Mouse (Mus musculus) right cerebral cortex, postnatal 4 days (tissue): ENCODE measurements around the gene Ncam1.

Experiments used
- DNase-seq: peaks from one replicate; pipeline ENCODE4 v3.0.0-alpha.2; 2022

Gene Ncam1

DNA sequence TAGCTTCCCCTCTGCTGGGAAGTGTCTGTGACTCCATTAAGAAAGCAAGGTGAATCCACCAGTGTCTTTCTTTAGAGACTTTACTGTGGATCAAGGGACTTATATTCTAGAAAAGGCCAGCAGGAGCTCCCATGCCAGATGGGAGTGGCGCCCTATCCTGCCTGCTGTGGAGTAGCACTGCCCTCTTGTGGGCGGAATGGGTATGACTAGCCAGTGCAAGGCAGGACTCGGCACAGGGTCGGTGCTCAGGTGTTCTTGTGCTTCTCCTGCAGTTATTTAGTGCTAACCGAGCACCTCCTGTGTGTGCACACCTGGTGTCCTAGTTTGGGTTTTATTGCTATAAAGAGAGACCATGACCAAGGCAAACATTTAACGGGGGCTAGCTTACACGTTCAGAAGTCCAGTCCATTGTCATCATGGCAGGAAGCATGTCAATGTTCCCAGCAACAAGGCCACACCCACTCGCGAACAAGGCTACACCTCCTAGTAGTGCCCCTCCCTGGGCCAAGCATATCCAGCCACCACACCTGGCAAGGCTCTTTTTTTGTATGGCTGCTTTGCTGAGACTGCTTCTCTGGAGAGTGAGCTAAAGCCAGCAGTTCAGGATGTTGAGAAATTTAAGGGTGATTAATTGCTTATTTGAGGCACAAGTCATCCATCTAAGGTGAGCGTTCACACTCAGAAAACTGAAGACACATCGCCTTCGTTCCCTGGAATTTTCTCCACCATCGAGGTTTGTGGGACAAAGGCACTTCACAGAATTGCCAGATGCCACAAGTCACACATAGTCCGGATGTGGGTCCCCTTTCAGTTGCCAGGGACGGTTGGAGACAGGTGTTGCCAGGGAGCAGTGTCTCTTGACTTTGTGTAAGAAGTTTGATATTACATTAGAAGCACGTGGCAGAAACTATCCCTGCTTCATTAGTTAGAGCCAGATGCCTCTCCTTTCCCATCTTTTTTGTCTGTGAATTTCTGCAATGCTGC lies 309.5 kb downstream of the Ncam1 start:
- peak; percentile 94 for DNase-seq

DNA sequence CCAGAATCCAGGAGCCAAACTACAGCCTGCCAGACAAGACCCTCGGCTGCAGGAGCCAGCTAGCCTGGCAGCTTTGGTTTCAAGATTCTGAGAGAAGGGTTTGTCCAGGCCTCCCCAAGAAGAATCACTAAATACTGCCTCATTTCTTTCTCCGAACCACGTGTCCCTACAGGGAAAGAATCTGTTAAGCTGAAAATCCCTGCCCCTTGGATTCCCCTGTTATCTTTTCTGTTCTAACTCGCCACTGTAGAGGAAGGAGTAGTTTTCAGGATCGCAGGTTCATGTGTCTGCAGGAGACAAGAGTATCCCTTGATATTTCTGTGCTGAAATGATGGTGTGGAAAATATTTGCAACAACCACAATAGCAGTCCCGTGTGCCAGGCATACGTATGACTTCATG lies 310.5 kb downstream of the Ncam1 start:
- DNase-seq: no peak

DNA sequence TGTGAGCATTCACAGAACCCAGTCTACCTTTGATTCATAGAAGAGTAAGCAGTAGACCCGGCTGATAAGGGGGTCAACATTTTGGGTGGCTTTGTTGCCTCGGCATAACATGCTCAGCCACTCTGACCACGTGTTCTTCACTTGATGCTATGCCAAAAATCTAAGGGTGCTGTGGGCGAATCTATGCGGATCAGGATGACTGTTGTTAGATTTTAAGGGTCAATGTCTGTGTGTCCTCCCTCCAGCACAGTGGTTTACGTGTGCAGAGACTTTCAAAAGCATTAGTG lies 311.1 kb downstream of the Ncam1 start:
- no peak for DNase-seq

DNA sequence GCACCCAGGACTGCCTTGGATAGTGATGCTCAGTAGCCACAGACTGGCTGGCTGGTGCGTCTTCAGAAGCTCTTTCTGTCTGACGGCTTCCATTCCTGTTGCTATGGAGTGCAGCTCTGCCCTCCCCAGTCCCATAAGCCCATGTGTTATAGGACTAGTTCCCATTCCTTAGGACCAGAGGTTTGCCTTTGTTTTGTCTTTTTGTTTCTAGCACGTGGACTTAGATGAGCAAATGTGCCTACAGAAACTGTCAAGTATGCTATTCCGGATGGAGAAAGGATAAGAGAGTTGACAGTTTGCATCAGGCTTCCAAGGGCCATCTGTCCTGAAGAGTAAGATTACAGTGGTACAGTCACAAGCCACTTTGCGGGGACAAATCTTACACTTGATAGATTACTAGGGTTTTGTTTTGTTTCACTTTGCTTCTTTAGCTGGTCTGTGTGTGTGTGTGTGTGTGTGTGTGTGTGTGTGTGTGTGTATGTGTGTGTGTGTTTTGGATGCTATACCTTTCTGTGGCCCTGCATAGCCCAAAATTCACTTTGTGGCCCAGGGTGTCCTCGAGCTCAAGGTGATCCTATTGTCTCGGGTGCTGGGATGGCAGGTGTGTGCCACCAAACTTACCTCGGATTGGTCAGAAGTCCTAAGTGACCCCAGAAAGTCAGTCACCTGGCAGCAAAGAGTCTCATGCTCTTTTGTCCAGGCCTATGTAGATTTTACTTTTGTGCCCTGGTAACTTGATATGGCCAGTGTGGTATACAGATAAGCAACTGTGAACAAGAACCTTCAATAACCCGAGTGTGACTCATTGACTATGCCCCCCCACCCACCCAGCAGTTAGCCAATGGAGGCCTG lies 311.7 kb downstream of the Ncam1 start:
- no peak for DNase-seq

DNA sequence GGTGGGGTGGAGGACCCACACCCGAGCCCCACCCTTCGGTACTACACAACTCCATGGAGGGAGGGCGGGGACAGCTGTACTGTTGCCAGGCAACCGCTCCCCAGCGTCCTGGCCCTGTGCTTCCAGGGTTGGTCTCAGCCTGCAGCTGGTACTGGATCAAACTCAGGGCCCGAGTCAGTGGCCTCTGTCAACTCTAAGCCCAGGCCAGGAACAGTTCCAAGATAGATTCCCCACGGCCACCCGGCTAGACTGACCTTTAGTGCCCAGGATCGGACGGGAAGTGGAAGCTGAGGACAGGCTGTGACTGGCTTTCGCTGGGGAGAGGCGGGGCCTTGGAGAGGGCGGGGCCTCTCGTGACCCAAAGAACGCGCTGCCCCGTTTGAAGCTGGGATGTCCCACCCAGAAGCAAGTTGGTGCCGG lies 312.8 kb downstream of the Ncam1 start, which contains the start of gene Ttc12:
Gene Ttc12, minus strand, starts transcription at position 334 of the 420 bp plus-strand sequence.
- peak; percentile 55 for DNase-seq

DNA sequence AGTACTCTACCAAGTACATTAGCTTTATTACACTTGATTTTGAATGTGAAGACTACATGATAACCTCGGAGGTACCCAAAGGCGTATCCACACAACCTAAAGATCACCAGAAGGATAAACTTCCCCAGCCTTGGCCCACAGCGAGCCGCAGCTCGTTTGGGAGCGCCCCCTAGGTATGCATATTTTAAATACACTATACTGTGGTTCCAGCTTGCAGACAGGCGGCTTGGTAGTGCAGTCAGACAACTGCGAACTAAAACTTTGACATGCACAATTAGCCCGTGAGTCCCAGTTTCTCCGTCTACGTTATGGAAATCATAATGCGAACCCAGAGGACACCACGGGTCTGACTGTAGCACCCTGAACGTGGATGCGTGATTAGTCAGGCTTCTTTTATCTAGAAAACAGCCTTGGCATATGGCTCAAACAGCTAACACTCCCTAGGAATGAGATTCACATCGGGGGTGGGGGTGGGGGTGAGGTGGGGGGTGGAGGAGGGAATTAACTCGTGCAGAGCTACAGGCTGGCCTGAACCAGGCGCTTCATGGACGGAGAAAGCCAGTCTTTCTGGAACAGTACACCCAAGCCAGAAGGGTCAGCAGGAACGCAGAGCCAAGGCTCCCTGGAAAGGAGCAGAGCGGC lies 313.4 kb downstream of the Ncam1 start:
- peak; percentile 44 for DNase-seq

DNA sequence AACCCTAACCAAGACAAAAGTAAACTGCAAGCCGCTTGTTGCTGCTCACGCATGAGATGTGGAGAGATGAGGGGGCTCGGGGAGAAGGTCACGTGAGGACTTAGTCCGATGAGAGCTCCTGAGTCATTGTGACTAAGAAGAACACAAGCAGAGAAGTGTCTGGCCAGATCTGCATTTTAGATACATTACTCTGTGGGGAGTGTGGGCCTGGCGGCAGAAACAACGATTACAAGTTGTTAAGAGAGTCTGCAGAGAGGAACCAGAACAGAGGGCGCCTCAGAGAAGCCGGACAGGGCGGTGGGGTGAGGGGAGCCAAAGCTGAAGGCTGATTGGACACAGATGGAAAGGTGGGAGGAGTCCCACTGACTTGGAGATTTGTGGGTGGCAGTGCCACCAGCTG lies 315.4 kb downstream of the Ncam1 start:
- no peak for DNase-seq

DNA sequence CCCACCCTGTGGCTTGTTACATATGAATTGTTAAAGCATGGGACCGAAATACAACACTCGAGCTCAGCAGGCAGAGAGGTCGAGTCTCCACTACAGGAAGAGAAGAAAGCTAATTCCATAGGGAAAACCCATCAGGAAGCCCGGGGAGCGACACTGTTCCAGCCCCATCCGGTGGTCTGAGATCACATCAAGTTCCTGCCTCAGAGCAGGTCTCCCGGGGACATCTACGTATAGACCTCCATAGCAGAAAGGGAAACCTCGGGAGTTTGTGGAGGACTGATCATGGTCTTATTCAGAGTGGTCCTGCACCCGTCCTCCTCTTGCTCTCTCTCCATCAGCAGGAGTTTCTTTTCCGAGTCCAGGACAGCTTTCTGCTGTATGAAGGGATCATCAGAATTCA lies 326.6 kb downstream of the Ncam1 start:
- DNase-seq: no peak

DNA sequence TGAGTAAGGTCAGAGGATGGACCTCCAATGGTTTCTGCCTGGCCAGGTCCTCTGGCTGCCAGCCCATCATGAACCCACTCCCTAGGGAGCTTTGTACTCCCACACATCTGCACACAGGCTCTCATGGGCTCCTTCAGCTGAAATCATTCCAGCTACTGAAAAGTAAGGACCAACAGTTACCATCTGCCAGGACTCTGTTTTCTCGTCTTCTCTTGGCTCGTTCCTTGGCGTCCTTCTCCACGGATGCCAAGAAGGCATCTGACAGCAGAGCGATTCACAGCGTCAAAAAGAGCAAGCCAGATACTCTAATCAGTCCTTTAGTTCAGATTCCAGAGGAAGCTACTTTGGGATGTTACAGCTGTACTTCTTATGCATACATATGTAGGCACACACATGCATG lies 327.8 kb downstream of the Ncam1 start:
- no peak for DNase-seq

DNA sequence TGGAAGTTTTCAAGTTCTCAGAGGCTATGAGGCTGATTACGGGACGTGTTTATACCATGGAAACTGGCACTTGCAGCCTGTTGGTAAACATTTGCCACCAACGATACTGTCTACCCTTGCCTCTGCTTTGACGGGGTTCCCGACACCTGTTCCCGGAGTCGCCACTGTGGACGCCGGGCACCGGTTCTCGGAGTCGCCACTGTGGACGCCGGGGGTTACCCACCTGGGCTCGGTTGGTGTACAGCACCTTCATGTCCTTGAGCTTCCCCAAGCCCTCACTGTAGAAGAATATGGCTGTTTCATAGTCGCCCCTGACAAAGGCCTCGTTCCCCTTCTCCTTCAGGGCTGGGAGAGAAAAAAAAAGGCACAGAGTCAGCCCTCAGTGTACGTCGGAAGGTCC lies 328.7 kb downstream of the Ncam1 start:
- DNase-seq: no peak

DNA sequence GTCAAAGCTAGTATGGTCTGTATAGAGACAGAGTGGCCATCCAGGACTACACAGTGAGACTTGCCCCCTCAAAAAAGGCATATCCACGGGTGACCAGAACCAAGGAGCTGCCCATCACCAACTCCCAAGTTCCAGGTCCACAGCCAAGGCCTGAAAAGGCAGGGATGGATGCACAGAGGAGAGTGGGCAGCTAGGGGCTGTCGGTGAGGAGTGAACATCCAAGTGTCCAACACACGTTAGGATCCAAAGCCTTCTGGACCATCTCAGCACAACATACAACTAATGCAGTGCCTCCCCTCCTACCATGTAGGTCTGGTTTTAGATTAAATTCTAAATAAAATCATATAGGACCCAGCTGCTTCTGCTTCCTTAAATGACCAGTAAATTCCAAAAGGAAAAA lies 342.6 kb downstream of the Ncam1 start:
- no peak for DNase-seq

DNA sequence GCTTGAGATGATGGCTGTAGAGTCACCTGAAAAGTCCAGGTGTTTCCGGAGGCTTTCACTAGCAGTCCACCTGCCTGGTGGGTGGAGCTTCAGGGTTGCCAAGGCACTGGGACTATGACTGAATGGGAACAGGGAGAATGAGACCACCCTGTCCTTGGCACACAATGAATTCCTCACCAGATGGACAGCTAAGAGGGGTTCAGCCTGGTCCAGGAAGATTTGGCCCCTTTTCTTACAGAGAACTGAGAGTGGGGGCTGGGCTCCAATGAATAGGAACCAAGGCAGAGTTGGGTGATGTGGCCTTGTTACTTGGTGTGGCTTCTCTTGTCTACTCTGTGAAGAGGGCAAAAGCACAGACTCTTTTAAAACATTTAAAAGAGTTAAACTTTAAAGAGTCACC lies 346.3 kb downstream of the Ncam1 start:
- DNase-seq: no peak
